Mouse (Mus musculus): ENCODE measurements around the gene Lmln.

DNA sequence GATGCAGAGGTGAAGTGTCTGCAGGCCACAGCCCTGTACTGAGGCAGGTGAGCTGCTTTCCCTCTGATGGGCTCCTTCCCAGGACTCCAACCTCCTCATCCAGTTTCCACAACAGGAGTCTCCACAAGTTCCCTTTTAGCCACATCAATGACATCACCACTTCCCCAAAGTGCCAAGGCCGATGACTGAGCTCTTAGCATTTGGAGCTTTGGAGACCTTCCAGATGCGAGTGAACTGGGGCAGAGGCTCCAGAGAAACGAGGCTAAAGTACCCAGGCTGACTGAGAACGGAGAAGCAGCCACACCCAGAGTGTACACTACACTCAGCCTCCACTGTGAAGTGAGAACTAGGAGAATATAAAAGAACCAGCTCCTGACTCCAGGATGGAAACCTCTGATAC, 68.4 kb downstream of the Lmln start:
- TF ChIP-seq CTCF (IDR thresholded peaks at IDR 0.05; ENCODE audit: control insufficient read depth, insufficient read depth, low read length): no peak
- no peak for TF ChIP-seq POLR2A (IDR thresholded peaks at IDR 0.05; ENCODE audit: borderline replicate concordance, control insufficient read depth, low read depth, low read length)

Data from bone marrow, adult 2 months (tissue).